Mouse (Mus musculus) CH12.LX (cell line): ENCODE measurements at regions not wholly inside any gene's neighbourhood (a gene's known extent, or its start where the extent isn't known, plus 50 kb on each side); places are given as distances from the start of the nearest gene placed in this dataset.

Source experiments
- DNase-seq: peaks from one replicate; pipeline ENCODE4 v3.0.0-alpha.2; 2013; ENCODE audit errors: extremely low read depth
- H3K27ac ChIP-seq: 2 replicates; pipeline ENCODE4 v1.5.1; 2012; ENCODE audit warnings: low read depth, mild to moderate bottlenecking, control low read depth, moderate library complexity; ENCODE audit not compliant: insufficient read depth
- H3K27me3 ChIP-seq: replicated peaks from 2 replicates; pipeline ENCODE3; 2012; ENCODE audit warnings: inconsistent platforms
- H3K36me3 ChIP-seq, 2 experiments: replicated peaks in 1 of 2; 2 replicates each; pipeline versions ENCODE3 to v1.6.1; 2012; ENCODE audit warnings: inconsistent platforms in 1 of 2, low read length in 1 of 2, mild to moderate bottlenecking in 1 of 2, mixed read lengths in 1 of 2, moderate library complexity in 1 of 2; ENCODE audit not compliant: control insufficient read depth in 1 of 2, insufficient read depth in 1 of 2
- H3K4me1 ChIP-seq, 2 experiments: 2 replicates each; pipeline ENCODE4 v1.6.1; 2012; ENCODE audit warnings: inconsistent platforms in 1 of 2, moderate library complexity in 1 of 2; ENCODE audit not compliant: insufficient read depth in 2 of 2, control insufficient read depth in 1 of 2
- H3K4me2 ChIP-seq: 2 replicates; pipeline ENCODE4 v1.6.1; 2012; ENCODE audit warnings: low read depth, mild to moderate bottlenecking, control low read depth; ENCODE audit not compliant: poor library complexity, insufficient read depth, severe bottlenecking
- H3K4me3 ChIP-seq, 3 experiments: fragments of 150-350 bp in 1 of 3; sonication (generic) in 1 of 3; replicated peaks in 1 of 3; 2 replicates each; pipeline versions ENCODE3 to v1.5.1; 2011 to 2012; ENCODE audit warnings: low read depth in 2 of 3, low read length in 2 of 3, mild to moderate bottlenecking in 2 of 3, moderate library complexity in 2 of 3, control low read depth in 1 of 3, improper control_type of control experiment in 1 of 3, inconsistent platforms in 1 of 3, mixed read lengths in 1 of 3; ENCODE audit not compliant: poor library complexity in 1 of 3
- H3K79me2 ChIP-seq: replicated peaks from 2 replicates; pipeline ENCODE4 v1.6.1; 2012; ENCODE audit warnings: mild to moderate bottlenecking, moderate library complexity; ENCODE audit not compliant: control insufficient read depth, poor library complexity, insufficient read depth, severe bottlenecking; ENCODE audit errors: extremely low read depth
- H3K9ac ChIP-seq: 2 replicates; pipeline ENCODE4 v1.6.1; 2012; ENCODE audit warnings: low read depth, mild to moderate bottlenecking, control low read depth, moderate library complexity; ENCODE audit not compliant: insufficient read depth
- H3K9me3 ChIP-seq: replicated peaks from 2 replicates; pipeline ENCODE3; 2012; ENCODE audit warnings: low read length, inconsistent platforms, mixed read lengths
- BHLHE40 ChIP-seq: IDR thresholded peaks from 2 replicates; pipeline ENCODE4 v1.6.1; 2011; ENCODE audit warnings: mild to moderate bottlenecking, low read depth, low read length, improper control_type of control experiment
- E2F4 ChIP-seq: IDR thresholded peaks from 2 replicates; pipeline ENCODE4 v1.6.1; 2011; ENCODE audit warnings: low read depth, low read length, improper control_type of control experiment; ENCODE audit not compliant: insufficient replicate concordance
- ELF1 ChIP-seq: IDR thresholded peaks from 2 replicates; pipeline ENCODE4 v1.6.1; 2014; ENCODE audit warnings: low read depth, mild to moderate bottlenecking, inconsistent platforms, low read length, improper control_type of control experiment
- EP300 ChIP-seq: IDR thresholded peaks from 2 replicates; pipeline ENCODE4 v1.6.1; 2011; ENCODE audit warnings: low read length, improper control_type of control experiment
- JUN ChIP-seq: IDR thresholded peaks from 2 replicates; pipeline ENCODE4 v1.6.1; 2011; ENCODE audit warnings: low read depth, mild to moderate bottlenecking, low read length, improper control_type of control experiment, moderate library complexity; ENCODE audit not compliant: insufficient read depth
- JUND ChIP-seq: conservative IDR thresholded peaks from 2 replicates; pipeline ENCODE4 v1.6.1; 2011; ENCODE audit warnings: low read depth, low read length, improper control_type of control experiment
- KAT2A ChIP-seq: IDR thresholded peaks from 2 replicates; pipeline ENCODE4 v1.6.1; 2012; ENCODE audit warnings: low read length, improper control_type of control experiment, inconsistent platforms; ENCODE audit not compliant: insufficient replicate concordance
- MAFK ChIP-seq: IDR thresholded peaks from 2 replicates; pipeline ENCODE4 v1.6.1; 2011; ENCODE audit warnings: low read length, improper control_type of control experiment; ENCODE audit not compliant: insufficient replicate concordance
- MYC ChIP-seq: IDR thresholded peaks from 2 replicates; pipeline ENCODE4 v1.6.1; 2011; ENCODE audit warnings: low read depth, mild to moderate bottlenecking, improper control_type of control experiment, low read length
- NRF1 ChIP-seq: IDR thresholded peaks from 2 replicates; pipeline ENCODE4 v1.6.1; 2014; ENCODE audit warnings: low read depth, mild to moderate bottlenecking, inconsistent platforms, low read length, improper control_type of control experiment, moderate library complexity
- POLR2A ChIP-seq: IDR thresholded peaks from 2 replicates; pipeline ENCODE4 v1.6.1; 2011; ENCODE audit warnings: low read depth, mild to moderate bottlenecking, improper control_type of control experiment, low read length
- POLR2AphosphoS2 ChIP-seq: IDR thresholded peaks from 2 replicates; pipeline ENCODE4 v1.6.1; 2011; ENCODE audit warnings: low read depth, low read length, improper control_type of control experiment
- TCF12 ChIP-seq: IDR thresholded peaks from 2 replicates; pipeline ENCODE4 v1.6.1; 2014; ENCODE audit warnings: low read depth, mild to moderate bottlenecking, inconsistent platforms, low read length, improper control_type of control experiment
- UBTF ChIP-seq: IDR thresholded peaks from 2 replicates; pipeline ENCODE4 v1.6.1; 2012; ENCODE audit warnings: low read depth, mild to moderate bottlenecking, inconsistent platforms, low read length, improper control_type of control experiment, moderate library complexity
- USF1 ChIP-seq: IDR thresholded peaks from 2 replicates; pipeline ENCODE4 v1.6.1; 2014; ENCODE audit warnings: low read depth, mild to moderate bottlenecking, inconsistent platforms, low read length, improper control_type of control experiment
- ZC3H11A ChIP-seq: IDR thresholded peaks from 2 replicates; pipeline ENCODE4 v1.6.1; 2012; ENCODE audit warnings: low read depth, mild to moderate bottlenecking, inconsistent platforms, low read length, improper control_type of control experiment
- ZMIZ1 ChIP-seq: IDR thresholded peaks from 2 replicates; pipeline ENCODE4 v1.6.1; 2012; ENCODE audit warnings: low read depth, mild to moderate bottlenecking, inconsistent platforms, low read length, improper control_type of control experiment
- dilution Hi-C: fragments of 300-500 bp; cut with MboI; formaldehyde crosslinking; loops from 2 replicates; pipeline ENCODE4 v1.14.3; 2020; ENCODE audit warnings: low sequenced_read_pairs; ENCODE audit not compliant: extremely low pct_unique_long_range_greater_than_20kb, extremely low pct_ligation_motif_present
- in situ Hi-C: fragments of 300-500 bp; cut with MboI; formaldehyde crosslinking; loops from 3 replicates; pipeline ENCODE4 v1.14.3; 2019; ENCODE audit warnings: low sequenced_read_pairs, low pct_ligation_motif_present, low pct_unique_long_range_greater_than_20kb, mixed read lengths

GRCm38 (mm10) chr5:118461967-118462366 lies 98.5 kb upstream of the Med13l start:
- Histone ChIP-seq H3K4me1 (peaks cover 2 to 15% of the 10 kb centered on the region in 2 experiments), H3K4me2 (no peak overlapping the region), H3K79me2 (no peaks in the 10 kb centered on the region), H3K9me3 (no peaks in the 10 kb centered on the region), H3K4me3 (no peak overlapping the region), H3K27ac (no peak overlapping the region), H3K27me3 (no peaks in the 10 kb centered on the region), H3K9ac (no peak overlapping the region), H3K36me3 (no peaks in the 10 kb centered on the region)
- no peak for DNase-seq
- in situ Hi-C loops (no loop called here), dilution Hi-C loops (no loop called here)
- TF ChIP-seq ELF1 (no peak), E2F4 (no peak), TCF12 (no peak), NRF1 (no peak), POLR2A (no peak), JUN (no peak), MAFK (no peak), KAT2A (no peak)

- H3K9me3 ChIP-seq, result no peaks in the 10 kb centered on the region
- H3K4me1 ChIP-seq, result peaks cover 2 to 15% of the 10 kb centered on the region in 2 experiments
- H3K27me3 ChIP-seq, result no peaks in the 10 kb centered on the region
- H3K4me3 ChIP-seq, result no peak overlapping the region
- in situ Hi-C loops, result no loop called here
- no peak overlapping the region for H3K9ac ChIP-seq
- dilution Hi-C loops, result no loop called here
- H3K36me3 ChIP-seq, result no peaks in the 10 kb centered on the region
- TF ChIP-seq MAFK (no peak), POLR2AphosphoS2 (no peak), JUND (no peak), ELF1 (no peak), EP300 (no peak), BHLHE40 (no peak), ZMIZ1 (no peak), USF1 (no peak), ZC3H11A (no peak), MYC (no peak), UBTF (no peak)
- H3K4me2 ChIP-seq, result no peak overlapping the region
- no peak overlapping the region for H3K27ac ChIP-seq
- H3K79me2 ChIP-seq, result no peaks in the 10 kb centered on the region
- no peak for DNase-seq
Measured at GRCm38 (mm10) chr5:118464931-118465801, 95.3 kb upstream of the Med13l start.
